Mouse (Mus musculus) fibroblast of lung, adult 2 months (primary cell): Measurements from ENCODE around the gene Lbp.

Experiments used
- DNase-seq: peaks from one replicate; pipeline ENCODE4 v3.0.0-alpha.2; 2011; ENCODE audit warnings: low read depth

The Lbp gene

GRCm38 (mm10) chr2:158361678-158362320, 55.5 kb downstream of the Lbp start:
- peak; percentile 62 for DNase-seq

- no peak for DNase-seq
Measured at GRCm38 (mm10) chr2:158364175-158364574, 57.9 kb downstream of the Lbp start.

- no peak for DNase-seq
Measured at GRCm38 (mm10) chr2:158365099-158365850, 59.0 kb downstream of the Lbp start.

GRCm38 (mm10) chr2:158367654-158368053, 61.4 kb downstream of the Lbp start:
- no peak for DNase-seq

- DNase-seq: no peak
Measured at GRCm38 (mm10) chr2:158368313-158368712, 62.0 kb downstream of the Lbp start.

GRCm38 (mm10) chr2:158369474-158370172, 63.3 kb downstream of the Lbp start:
- DNase-seq: no peak

GRCm38 (mm10) chr2:158370173-158370550, 63.9 kb downstream of the Lbp start:
- peak; percentile 53 for DNase-seq

GRCm38 (mm10) chr2:158373061-158373460, 66.8 kb downstream of the Lbp start:
- no peak for DNase-seq

GRCm38 (mm10) chr2:158373516-158373915, 67.2 kb downstream of the Lbp start:
- DNase-seq: no peak

GRCm38 (mm10) chr2:158375443-158376122, 69.3 kb downstream of the Lbp start, which contains the start of gene Snhg11:
Gene Snhg11, plus strand, starts transcription at chr2:158375638.
- no peak for DNase-seq

- DNase-seq: no peak
Measured at GRCm38 (mm10) chr2:158376123-158376687, 69.9 kb downstream of the Lbp start.

- DNase-seq: no peak
Measured at GRCm38 (mm10) chr2:158376798-158377197, 70.5 kb downstream of the Lbp start.

GRCm38 (mm10) chr2:158377811-158378210, 71.5 kb downstream of the Lbp start:
- no peak for DNase-seq

- no peak for DNase-seq
Measured at GRCm38 (mm10) chr2:158379354-158380078, 73.2 kb downstream of the Lbp start.
